Mouse (Mus musculus): ENCODE data around the gene Gemin4. TPM values are rescaled to one million over a fixed set of nuclear protein-coding genes. Genes with fewer than 3 reads are reported as not detected.

Gene Gemin4
- polyA plus RNA-seq, 1 experiment = 1.0 TPM

GRCm38 (mm10) chr11:76253145-76253917 lies 35.9 kb upstream of the Gemin4 start:
- no peaks in the 10 kb centered on the region for H3K27me3 ChIP-seq (replicated peaks)
- H3K9me3 ChIP-seq = no peaks in the 10 kb centered on the region
- TF ChIP-seq FLI1 (IDR thresholded peaks at IDR 0.05; ENCODE audit: low read length) (no peak), GATA1 (IDR thresholded peaks at IDR 0.05; ENCODE audit: borderline replicate concordance, low read length) (no peak)
- peaks cover 45% of the 10 kb centered on the region for H3K36me3 ChIP-seq (replicated peaks; ENCODE audit: low read length)
- no peak overlapping the region for H3K4me3 ChIP-seq (replicated peaks)
- peaks cover 10% of the 10 kb centered on the region for H3K4me1 ChIP-seq

DNA sequence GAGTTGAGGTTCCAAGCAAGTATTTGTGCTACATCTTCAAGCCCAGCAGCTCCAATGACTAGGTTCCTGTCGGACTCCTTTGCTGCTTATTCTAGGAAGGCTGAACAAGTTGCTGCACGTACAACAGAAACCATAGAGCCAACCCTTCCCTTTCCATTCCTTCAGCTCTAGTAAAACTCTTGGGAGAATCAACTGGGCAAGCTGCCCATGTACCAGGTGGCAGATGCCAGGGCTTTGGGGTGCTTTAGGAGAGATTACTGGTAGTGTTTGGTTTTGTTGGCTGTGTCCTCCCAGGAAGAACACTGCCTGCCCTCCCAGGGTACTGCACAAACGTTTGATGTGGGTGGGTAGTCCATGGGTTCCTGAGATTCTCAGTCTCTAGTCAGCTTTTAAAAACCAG lies 34.6 kb upstream of the Gemin4 start:
- Histone ChIP-seq H3K4me3 (replicated peaks) (no peak overlapping the region), H3K27me3 (replicated peaks) (no peaks in the 10 kb centered on the region), H3K36me3 (replicated peaks; ENCODE audit: low read length) (peaks cover 39% of the 10 kb centered on the region), H3K4me1 (peaks cover 10% of the 10 kb centered on the region), H3K9me3 (no peaks in the 10 kb centered on the region)
- TF ChIP-seq FLI1 (IDR thresholded peaks at IDR 0.05; ENCODE audit: low read length) = no peak

DNA sequence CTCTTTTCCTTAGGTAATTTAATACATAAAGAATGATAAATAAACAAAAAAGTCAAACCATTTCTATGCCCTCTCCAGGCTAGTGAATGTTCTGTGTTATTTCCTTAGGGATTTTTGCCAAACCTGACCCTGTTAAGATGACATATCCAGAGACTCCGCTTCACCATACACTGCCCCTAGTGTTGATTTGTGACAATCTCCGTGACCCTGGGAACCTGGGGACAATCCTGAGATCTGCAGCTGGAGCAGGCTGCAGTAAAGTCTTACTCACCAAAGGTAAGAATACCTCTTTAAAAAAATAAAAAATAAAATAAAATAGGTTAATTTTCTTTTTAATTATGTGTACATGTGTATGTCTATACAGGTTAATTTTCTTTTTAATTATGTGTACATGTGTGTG lies 29.8 kb upstream of the Gemin4 start:
- Histone ChIP-seq H3K9me3 (no peaks in the 10 kb centered on the region), H3K4me1 (peaks cover 26% of the 10 kb centered on the region), H3K36me3 (replicated peaks; ENCODE audit: low read length) (peaks cover 44% of the 10 kb centered on the region), H3K27me3 (replicated peaks) (no peaks in the 10 kb centered on the region), H3K4me3 (replicated peaks) (no peak overlapping the region)
- TF ChIP-seq GATA1 (IDR thresholded peaks at IDR 0.05; ENCODE audit: borderline replicate concordance, low read length) = no peak
- no peak for TF ChIP-seq FLI1 (IDR thresholded peaks at IDR 0.05; ENCODE audit: low read length)

DNA sequence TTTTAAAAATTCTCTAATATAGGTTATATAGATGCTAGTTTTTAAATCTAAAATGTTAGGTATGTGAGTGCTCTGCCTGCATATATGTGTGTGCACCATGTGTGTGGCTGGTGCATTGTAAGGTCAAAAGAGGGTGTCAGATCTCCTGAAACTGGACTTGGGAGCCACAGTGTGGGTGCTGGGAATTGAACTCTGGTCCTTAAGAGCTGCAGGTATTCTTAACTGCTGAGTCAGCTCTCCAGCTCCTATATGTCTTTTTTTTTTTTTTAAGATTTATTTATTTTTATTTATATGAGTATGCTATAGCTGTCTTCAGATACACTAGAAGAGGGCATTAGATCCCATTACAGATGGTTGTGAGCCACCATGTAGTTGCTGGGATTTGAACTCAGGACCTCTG lies 29.0 kb upstream of the Gemin4 start:
- H3K4me1 ChIP-seq = peaks cover 26% of the 10 kb centered on the region
- no peak overlapping the region for H3K4me3 ChIP-seq (replicated peaks)
- no peaks in the 10 kb centered on the region for H3K9me3 ChIP-seq
- no peaks in the 10 kb centered on the region for H3K27me3 ChIP-seq (replicated peaks)
- peaks cover 43% of the 10 kb centered on the region for H3K36me3 ChIP-seq (replicated peaks; ENCODE audit: low read length)
- TF ChIP-seq GATA1 (IDR thresholded peaks at IDR 0.05; ENCODE audit: borderline replicate concordance, low read length) (no peak), FLI1 (IDR thresholded peaks at IDR 0.05; ENCODE audit: low read length) (no peak)

DNA sequence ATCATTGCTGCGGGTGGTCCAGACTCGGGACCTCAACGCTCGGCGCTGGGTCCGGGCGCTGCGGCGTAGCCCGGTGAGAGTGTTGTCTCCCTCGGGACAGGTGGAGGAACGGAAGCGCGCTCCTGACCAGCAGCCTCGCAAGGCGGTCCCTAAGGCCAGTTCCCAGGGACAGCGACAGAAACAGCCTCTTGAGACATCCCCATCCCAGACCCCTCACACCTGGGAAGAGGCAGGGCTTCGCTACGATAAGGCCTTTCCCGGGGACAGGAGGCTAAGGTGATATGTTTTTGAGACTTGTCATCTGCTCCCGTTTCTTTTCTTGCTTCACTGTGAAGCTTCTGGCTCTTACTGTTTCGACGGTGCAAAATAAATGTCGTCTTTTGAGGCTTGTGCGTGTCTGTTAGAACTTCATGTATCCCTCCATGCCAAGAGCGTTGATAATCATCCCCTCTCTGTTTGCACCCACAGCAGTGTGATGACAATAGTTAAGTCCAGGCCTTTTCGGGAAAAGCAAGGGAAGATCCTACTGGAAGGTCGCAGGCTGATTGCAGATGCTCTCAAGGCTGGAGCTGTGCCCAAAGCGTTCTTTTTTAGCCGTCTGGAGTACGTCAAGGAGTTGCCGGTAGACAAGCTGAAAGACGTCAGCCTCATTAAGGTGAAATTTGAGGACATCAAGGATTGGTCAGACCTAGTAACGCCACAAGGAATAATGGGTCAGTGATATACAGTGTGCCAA lies 26.5 kb upstream of the Gemin4 start:
- TF ChIP-seq GATA1 (IDR thresholded peaks at IDR 0.05; ENCODE audit: borderline replicate concordance, low read length) = no peak
- TF ChIP-seq FLI1 (IDR thresholded peaks at IDR 0.05; ENCODE audit: low read length) = no peak
- no peaks in the 10 kb centered on the region for H3K9me3 ChIP-seq
- H3K4me3 ChIP-seq (replicated peaks) = peak overlapping the region; percentile 99
- peaks cover 40% of the 10 kb centered on the region for H3K36me3 ChIP-seq (replicated peaks; ENCODE audit: low read length)
- no peaks in the 10 kb centered on the region for H3K27me3 ChIP-seq (replicated peaks)
- peaks cover 26% of the 10 kb centered on the region for H3K4me1 ChIP-seq

DNA sequence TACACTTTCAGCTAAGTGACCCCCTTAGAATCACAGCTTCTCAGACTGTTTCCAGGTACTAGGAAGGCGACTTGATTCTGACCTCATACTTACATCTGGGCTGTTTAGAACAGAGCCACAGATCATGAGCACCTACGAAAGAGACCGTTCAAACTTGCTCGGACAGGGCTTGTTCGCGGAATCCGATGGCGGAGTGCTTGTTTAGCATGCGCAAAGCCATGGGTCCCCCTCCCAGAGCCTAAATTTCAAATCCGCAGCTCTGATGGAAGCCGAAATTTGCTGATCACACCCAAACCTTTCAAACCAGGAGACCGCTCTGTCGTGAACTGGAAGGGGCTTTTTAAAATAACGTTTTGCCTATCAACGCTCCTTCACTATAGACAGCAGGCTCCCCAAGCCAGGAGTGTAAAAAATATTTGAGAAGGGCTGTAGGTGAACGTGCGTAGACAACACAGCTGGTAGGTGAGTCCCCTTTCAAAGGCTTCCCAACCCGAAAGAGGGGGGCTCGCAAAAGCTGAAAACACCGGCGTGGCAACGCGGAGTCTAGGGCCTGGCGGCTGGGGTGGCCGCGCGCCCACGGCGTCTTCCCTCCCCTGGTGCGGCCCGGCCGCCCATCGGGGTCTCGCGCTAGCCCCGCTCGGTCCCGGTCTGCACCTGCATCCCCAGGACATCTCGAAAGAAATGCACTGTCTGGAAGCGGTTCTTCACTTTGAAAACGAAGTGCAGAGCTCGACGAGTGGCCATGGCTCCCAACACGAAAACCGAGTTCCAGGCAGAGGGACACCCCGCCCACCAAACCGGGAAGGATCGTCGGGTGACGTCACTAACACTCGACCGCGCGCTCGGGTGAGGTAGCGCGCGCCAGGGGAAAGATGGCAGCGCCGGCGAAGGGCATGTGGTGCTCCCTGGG lies 25.7 kb upstream of the Gemin4 start, which contains the start of the genes Mrm3 and Glod4:
Mrm3 (plus strand) TSS at position 815 of the 910 bp plus-strand sequence.
Glod4 (minus strand) TSS at position 825 of the 910 bp plus-strand sequence.
- TF ChIP-seq GATA1 (IDR thresholded peaks at IDR 0.05; ENCODE audit: borderline replicate concordance, low read length) = no peak
- Histone ChIP-seq H3K9me3 (no peaks in the 10 kb centered on the region), H3K4me3 (replicated peaks) (peak within 1 kb of the TSS; percentile 99), H3K36me3 (replicated peaks; ENCODE audit: low read length) (peaks cover 38% of the 10 kb centered on the region), H3K27me3 (replicated peaks) (no peaks in the 10 kb centered on the region), H3K4me1 (peaks cover 26% of the 10 kb centered on the region)

DNA sequence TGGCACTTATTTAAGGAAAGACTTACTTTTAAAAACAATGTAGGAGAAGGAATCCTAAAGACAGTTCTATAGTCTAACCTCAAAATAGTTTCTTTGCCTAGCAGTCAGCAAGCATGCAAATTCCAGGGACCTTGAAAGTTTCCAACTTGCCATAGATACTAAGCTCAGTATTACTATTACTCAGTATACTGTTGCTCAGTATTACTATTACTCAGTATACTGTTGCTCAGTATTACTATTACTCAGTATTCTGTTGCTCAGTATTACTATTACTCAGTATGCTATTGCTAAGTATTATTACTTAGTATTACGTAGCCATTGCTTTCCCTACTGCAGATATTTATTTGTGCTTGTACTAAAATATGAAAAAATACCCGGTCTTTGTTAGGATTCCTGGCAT lies 22.3 kb upstream of the Gemin4 start:
- no peak overlapping the region for H3K4me3 ChIP-seq (replicated peaks)
- H3K4me1 ChIP-seq = peaks cover 15% of the 10 kb centered on the region
- H3K36me3 ChIP-seq (replicated peaks; ENCODE audit: low read length) = peaks cover 57% of the 10 kb centered on the region
- no peaks in the 10 kb centered on the region for H3K9me3 ChIP-seq
- no peaks in the 10 kb centered on the region for H3K27me3 ChIP-seq (replicated peaks)
- TF ChIP-seq GATA1 (IDR thresholded peaks at IDR 0.05; ENCODE audit: borderline replicate concordance, low read length) = no peak

DNA sequence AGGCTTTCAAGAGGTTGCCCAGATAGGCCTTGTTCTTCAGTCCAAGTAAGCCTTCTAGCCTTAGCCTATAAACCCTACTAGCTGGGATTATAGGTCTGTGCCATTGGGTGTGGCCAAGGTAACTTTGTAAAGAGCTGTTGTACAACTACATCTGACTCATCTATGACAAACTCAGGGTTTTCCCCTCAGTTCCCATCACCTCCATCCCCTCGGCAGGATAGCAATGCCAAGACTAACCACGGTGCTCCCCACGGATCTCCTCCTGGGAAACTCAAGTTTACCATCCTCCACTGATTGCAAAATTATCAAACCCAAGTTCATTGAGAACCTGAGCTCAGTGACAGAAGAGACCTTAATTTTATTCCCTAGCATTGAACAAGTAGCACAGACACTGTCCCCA lies 18.7 kb upstream of the Gemin4 start:
- Histone ChIP-seq H3K4me3 (replicated peaks) (no peak overlapping the region), H3K36me3 (replicated peaks; ENCODE audit: low read length) (peaks cover 94% of the 10 kb centered on the region), H3K27me3 (replicated peaks) (no peaks in the 10 kb centered on the region), H3K9me3 (no peaks in the 10 kb centered on the region), H3K4me1 (no peaks in the 10 kb centered on the region)
- TF ChIP-seq FLI1 (IDR thresholded peaks at IDR 0.05; ENCODE audit: low read length) (no peak), GATA1 (IDR thresholded peaks at IDR 0.05; ENCODE audit: borderline replicate concordance, low read length) (no peak)

GRCm38 (mm10) chr11:76225051-76225450 lies 7.6 kb upstream of the Gemin4 start:
- Histone ChIP-seq H3K9me3 (no peaks in the 10 kb centered on the region), H3K36me3 (replicated peaks; ENCODE audit: low read length) (peaks cover 65% of the 10 kb centered on the region), H3K4me1 (peaks cover 4% of the 10 kb centered on the region; the same call in 1 of the 2 replicates), H3K4me3 (replicated peaks) (no peak overlapping the region), H3K27me3 (replicated peaks) (no peaks in the 10 kb centered on the region)
- no peak for TF ChIP-seq FLI1 (IDR thresholded peaks at IDR 0.05; ENCODE audit: low read length)
- TF ChIP-seq GATA1 (IDR thresholded peaks at IDR 0.05; ENCODE audit: borderline replicate concordance, low read length) = no peak
